Mouse (Mus musculus) CD4-positive helper T cell, adult 2 months (primary cell): ENCODE data around the gene Myoz1.
"Not testable (repeated sequence)": the region's sequence is repeated elsewhere in the genome, so short reads cannot be mapped to it uniquely, and the experiment has no call there.

ENCODE experiments used
- DNase-seq: peaks from one replicate; pipeline ENCODE4 v3.0.0-alpha.2; 2012; ENCODE audit warnings: low read depth, missing footprints, low spot score

The Myoz1 gene

GRCm38 (mm10) chr14:20656361-20656760 is at the start of gene Myoz1:
Gene Myoz1, minus strand, starts transcription at chr14:20656540.
- no peak for DNase-seq

GRCm38 (mm10) chr14:20703461-20703860 is 47.1 kb upstream of the Myoz1 start:
- not testable (repeated sequence) for DNase-seq

- DNase-seq = peak; percentile 84
Measured at GRCm38 (mm10) chr14:20702741-20703381, 46.5 kb upstream of the Myoz1 start, which contains the start of gene Chchd1. Gene Chchd1, plus strand, starts transcription at chr14:20703006.

- DNase-seq = no peak
Measured at GRCm38 (mm10) chr14:20702096-20702740, 45.9 kb upstream of the Myoz1 start.

- DNase-seq = peak; percentile 17
Measured at GRCm38 (mm10) chr14:20701554-20701953, 45.2 kb upstream of the Myoz1 start.

- DNase-seq = no peak
Measured at GRCm38 (mm10) chr14:20700362-20700761, 44.0 kb upstream of the Myoz1 start.

GRCm38 (mm10) chr14:20698515-20698914 is 42.2 kb upstream of the Myoz1 start:
- no peak for DNase-seq

- DNase-seq = peak; percentile 49
Measured at GRCm38 (mm10) chr14:20696986-20697385, 40.6 kb upstream of the Myoz1 start.

GRCm38 (mm10) chr14:20695761-20696520 is 39.6 kb upstream of the Myoz1 start:
- peak; percentile 21 for DNase-seq

- DNase-seq = peak; percentile 95
Measured at GRCm38 (mm10) chr14:20694884-20695760, 38.8 kb upstream of the Myoz1 start, which contains the start of gene Fut11. Gene Fut11, plus strand, starts transcription at chr14:20694968.

- DNase-seq = peak; percentile 25
Measured at GRCm38 (mm10) chr14:20694185-20694883, 38.0 kb upstream of the Myoz1 start.

GRCm38 (mm10) chr14:20693589-20694101 is 37.3 kb upstream of the Myoz1 start:
- DNase-seq = no peak

GRCm38 (mm10) chr14:20691772-20692171 is 35.4 kb upstream of the Myoz1 start:
- no peak for DNase-seq

GRCm38 (mm10) chr14:20689009-20689408 is 32.7 kb upstream of the Myoz1 start:
- peak; percentile 19 for DNase-seq

GRCm38 (mm10) chr14:20686576-20686975 is 30.2 kb upstream of the Myoz1 start:
- no peak for DNase-seq

- DNase-seq = peak; percentile 90
Measured at GRCm38 (mm10) chr14:20682498-20682897, 26.2 kb upstream of the Myoz1 start.

GRCm38 (mm10) chr14:20681742-20682141 is 25.4 kb upstream of the Myoz1 start:
- DNase-seq = no peak

GRCm38 (mm10) chr14:20677906-20678305 is 21.6 kb upstream of the Myoz1 start:
- no peak for DNase-seq

- peak; percentile 97 for DNase-seq
Measured at GRCm38 (mm10) chr14:20674064-20674833, 17.9 kb upstream of the Myoz1 start, which contains the start of gene Sec24c. Gene Sec24c, plus strand, starts transcription at chr14:20674308.

- no peak for DNase-seq
Measured at GRCm38 (mm10) chr14:20673735-20674063, 17.4 kb upstream of the Myoz1 start.
